Mouse (Mus musculus): Measurements from ENCODE around the gene Evx2.

Gene Evx2

DNA sequence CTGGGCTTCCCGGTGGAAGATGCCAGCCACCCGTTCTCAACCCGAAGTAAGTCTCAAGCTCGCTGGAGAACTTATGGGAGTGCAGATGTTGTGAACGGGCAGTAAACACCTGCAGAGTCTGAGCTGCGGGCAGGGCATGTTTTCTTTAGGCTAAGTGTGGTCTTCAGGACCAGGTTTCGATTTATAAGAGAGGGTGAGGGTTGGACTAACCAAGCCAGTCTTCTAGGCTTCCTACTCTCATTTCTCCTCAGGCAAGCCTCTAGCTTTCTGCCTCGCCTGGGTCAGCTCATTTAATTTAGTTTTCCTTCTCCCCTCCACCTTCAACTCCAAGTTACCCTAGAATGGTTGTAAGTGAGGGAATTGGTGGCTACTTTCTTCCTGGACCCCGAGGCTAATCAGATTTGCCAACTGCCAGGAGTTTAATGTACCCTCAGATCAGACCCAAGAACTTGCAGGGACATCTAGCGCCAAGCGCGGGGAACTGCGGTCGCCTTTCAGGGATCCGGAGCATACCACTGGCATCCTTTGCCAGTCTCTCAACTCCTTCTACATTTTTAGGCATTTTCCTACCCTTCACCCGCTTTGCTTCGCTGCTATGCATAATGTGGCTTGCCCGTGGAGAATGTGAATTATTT lies 4.1 kb upstream of the Evx2 start:
- peak; percentile 73 for DNase-seq

DNA sequence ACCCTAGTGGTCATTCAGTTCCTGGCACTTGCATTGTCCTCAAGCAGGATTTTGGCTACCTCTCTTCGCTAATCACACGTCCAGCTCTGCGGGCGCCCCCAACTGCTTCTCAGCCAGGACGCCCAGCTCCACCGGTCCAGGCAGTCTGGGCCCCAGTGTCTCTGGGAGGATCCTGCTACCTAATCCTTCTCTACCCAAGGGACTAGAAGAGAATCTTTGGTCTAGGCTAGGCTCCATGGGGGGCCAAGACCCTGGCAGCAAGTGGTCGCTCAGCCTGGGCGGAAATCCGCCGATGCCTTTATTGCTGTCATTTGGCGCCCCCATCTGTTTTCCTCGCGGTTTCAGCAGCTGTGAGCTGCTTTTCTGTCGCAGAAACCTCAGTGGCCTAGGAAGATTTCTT lies 2.3 kb upstream of the Evx2 start:
- peak; percentile 54 for DNase-seq

DNA sequence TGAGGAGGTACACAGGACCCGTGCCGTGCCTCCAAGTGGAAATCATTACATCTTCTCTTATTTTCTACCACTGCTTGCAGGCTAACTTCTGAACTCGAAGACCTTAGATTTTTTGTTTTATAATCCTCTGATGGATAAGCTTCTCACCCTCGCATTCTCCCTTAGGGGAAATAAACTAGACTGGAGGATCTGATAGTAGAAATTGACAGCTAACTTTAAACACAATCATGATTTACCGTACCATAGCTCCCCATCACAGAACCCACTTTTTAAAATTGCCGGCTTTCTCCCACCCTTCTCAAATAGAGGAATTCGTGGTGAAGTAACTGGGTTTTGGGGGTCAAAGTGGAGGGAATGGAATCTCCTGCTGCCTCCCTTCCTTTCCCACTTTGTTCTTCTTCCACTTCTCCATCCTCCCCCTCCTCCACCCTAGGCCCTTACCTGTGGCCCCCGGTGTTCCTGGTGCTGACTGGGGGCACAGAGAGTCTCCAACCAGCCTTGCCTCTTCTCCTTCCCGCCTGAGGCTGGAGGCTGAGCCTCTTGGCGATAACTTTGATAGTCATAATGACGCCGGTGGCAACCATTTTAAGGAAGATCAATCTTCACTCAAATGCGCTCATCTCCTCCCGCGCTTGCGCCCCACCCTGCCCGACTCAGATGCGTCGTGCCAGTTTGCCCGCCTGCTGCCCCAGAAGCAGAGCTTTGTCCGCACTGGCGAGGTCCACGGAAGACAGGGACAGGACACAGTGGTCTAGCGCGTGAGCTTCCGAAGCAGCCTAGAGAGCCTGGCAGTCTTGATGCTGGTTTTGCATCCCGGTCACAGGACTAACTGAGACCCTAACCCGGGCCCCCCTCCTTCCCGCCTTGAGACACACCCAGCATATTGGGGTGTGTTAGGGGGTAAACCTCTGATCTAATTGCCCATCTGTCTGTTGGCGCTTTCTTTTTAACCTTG lies 1.3 kb upstream of the Evx2 start:
- no peak for DNase-seq

DNA sequence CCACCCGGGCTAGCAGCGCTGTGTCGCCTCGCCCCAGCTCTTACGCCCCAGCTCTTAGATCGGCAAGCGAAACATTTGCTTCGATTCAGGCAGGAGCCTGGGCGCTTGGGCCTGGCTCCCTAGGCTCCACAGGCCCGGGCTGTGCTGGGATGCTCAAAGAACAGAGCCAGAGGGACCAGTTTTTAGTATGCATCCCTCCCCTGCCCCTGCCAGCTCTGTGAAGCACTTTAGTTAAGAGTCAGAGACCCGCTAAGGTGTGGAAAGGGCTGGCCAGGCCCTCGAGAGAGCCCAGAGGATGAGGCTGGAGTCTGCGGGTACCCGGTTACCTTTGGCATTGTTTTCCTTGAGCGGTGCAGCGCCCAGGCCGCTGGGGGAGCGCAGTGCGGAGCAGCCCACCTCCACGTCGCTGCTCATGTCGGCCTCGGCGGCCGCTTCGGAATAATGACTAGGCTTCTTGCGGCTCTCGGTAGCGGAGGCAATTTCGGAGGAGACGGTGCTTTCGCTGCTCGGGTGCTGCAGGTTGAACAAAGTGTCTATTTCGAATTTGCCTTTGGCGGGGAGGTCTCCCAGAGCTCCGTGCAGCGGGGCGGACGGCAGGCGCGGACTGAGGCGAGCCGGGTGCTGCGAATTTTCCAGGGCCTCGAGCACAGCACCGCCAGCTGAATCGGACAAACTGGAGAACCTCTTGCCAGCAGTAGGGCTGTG lies 538 bp downstream of the Evx2 start:
- no peak for DNase-seq

DNA sequence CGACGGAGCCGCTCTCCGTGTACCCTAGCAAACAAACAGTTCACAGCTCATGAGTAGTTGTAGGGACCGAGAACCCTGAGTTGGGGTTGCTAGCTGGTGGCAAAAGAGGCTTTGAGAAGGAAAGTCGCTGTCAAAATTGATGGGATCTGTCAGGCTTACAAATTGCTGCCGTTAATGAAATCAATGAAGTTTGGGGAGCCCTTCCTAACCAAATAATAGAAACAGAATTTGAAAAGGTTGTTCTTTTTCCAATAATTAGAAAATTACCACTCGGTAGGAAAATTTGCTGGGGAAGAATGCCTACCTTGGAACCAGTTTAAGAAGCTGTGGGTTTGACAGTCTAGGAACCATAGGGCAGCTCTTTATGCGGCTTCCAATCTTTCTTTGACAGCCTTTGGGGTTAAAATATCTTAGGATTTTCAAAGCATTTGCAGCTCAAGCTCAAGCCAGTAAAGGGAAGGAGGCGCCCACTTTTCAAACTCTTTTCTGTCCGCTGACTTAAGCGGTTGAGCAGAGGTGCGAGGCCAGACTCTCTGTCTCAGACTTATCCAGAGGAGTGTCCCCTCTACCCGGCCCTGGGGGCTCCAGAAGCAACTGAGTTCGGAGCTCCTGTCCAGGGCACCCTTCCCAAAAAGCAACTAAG lies 1.2 kb downstream of the Evx2 start:
- DNase-seq: no peak

DNA sequence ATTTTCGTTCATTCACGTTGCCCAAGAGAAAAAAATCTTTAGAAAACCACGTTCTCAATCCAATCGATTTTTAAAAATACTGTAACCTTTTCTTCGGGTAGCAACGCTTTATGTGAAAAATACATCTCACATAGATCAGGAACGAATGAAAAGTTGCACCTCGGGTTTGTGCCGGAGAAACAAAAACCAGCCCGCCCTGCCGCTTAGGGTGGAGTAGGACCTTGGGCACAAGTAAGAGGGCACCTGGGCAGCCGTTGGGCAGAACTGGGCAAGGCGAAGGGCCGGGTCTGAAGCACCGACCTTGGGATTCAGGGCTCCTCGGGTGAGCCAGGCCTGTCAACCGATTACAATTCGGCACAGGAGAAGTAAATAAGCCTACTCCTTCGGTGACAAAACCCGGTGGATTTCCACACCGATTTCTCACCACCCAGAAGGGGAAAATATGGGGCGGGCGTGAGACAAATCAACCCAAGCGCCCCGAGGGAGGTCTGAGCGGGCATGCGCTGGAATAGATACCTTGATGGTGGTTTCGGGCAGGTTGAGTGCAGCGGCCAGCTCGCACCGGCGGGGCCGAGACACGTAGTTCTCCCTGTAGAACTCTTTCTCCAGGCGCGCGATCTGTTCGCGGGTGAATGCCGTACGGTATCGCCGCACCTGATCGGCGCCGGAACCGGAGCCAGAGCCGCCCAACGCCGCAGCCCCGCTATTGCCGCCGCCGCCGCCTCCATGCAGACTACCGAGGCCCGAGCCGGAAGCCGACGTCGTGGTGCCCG lies 1.9 kb downstream of the Evx2 start:
- no peak for DNase-seq

DNA sequence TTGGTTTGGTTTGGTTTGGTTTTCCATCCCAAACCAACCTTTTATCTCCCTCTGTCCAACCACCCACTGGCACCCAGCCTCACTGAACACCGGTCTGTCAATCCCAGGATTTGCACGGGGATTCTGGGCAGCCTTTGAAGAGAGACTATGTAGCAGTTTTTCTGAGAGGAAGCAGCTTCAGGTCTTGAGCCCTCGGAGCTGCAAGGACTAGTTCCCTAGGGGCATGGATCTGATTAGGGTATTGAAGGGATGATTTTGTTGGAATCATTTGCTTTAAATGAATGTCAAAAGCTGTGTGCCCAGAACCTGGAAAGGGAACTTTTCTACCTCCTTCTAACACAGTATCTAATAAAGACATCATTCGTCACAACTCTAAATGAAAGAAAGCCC lies 2.7 kb downstream of the Evx2 start:
- no peak for DNase-seq

DNA sequence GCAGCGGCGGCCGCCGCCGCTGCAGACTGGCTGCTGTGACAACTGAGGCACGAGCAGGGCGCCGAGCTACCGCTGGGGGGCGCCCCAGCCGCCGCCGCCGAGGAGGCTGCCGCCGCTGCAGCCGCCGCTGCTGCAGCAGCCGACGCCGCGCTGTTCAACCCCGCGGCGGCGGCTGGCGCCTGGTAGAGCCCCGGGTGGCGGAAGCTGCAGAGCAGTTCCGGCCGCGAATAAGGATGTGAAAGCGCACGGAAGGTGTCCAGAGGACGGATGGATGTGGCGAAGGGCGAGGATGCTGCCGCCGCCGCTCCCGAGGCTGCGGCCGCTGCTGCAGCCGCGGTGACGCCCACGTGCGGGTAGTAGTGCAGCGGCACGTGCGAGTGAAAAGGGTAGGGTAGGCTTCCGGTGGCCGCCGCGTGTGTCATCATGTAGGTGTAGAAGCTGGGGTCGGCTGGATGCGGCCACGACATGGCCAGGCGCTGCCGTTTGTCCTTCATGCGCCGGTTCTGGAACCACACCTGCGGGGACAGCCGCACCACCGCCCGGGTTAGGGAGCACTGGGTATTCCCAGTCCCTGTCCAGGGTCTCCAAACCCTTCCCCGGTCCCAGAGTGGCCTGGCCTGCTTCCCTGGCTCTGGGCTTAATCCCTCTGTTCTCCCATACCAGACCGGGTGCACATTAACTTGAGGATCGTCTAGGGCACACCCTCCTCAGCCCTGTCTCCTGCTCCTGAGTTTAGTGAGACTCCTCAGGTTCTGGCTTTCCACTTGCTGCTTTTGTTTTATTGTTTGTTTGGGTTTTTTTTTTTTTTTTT lies 3.3 kb downstream of the Evx2 start:
- DNase-seq: no peak

DNA sequence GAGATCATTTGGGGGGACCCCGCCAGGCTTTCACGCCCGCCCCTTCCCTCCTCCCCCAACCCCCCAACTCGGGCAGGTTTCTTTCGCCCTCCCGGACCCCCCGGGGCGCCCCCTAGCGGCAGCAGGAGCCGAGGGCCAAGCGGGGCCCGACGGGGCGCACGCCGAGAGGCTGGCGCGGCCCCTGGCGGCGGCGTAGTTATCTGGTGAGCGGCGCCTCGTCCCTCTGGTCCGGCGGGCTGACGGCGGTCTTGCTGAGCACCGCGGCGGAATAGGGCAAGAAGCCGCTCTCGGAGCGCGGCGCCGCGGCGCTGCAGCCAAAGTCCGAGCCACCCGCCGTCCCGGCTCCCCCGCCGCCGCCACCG lies 4.0 kb downstream of the Evx2 start:
- DNase-seq: peak; percentile 62

DNA sequence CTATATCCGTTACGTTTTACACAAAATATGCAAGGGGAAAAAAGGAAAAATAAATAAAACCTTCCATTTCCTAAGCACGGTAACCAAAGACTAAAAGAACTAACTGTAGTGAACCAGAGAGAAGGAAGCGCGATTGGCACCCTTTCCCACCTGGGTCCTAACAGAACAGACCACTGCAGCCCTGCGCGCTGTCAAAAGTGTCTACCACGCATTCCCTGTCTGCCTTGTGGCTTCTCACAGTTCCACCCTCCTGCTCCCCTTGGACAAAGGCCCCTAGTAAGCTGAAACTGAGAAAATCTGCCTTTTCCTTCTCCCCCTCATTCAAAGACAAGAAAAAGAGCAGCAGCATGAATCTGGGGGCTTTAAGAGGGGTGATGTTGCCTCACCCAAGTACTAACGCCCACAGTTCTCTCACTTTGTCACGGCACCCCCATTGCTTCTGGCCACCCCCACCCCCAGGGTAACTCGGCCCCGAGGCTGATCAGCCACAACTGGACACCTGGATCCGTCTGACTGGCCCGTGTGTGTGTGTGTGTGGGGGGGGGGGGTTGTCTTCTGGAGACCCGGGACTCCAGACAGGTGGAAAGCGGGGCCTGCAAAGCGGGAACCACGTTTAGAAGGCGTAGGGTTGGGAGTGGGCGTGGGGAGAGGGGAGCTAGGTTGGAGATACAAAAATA lies 4.5 kb downstream of the Evx2 start:
- no peak for DNase-seq

DNA sequence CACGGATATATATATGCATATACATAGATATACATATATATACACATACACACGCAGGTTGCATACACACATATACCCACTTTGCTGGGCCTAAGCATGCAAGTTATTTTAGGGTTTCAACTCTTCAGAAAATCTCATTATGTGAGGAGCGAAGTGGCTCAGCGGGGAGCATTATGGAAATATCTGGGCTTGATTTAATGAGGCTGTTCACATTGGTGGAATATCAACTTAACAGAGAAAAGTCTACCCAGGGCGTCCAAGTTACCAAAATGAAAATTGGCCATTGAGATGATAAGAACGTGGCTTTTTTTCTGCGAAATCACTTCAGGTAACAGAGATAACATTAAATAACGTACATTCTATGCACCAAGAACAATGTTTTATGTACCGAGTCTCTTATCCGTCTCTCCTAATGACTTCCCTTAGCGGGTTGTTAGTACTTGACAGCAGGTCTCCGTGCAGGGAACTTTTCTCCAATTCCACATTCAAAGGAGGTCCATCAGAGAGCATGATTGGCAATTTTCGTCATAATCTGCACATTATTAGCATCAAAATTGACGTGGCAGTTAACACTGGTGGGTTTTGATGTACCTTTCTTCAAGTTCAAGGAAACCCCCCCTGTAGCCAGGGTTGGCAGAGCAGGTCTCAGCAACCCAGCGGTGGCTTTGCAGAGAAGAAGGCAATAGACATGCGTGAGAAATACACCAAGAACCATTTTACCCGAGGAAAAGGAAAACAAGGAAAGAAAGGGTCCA lies 5.4 kb downstream of the Evx2 start:
- DNase-seq: no peak

DNA sequence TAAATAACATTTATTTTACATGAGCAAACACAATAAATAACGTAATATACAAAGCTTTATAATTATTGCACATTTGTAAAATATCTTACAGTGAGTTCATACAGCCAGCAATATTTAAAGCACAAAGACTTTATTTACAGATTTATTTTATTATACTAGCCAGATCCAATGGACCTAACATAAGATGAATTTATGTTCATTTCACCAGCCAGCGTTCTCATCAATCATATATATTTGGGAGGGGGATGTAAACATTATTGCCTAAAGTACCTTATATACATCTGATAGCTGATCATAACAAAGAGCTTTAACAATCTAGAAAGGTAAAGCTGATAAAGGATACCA lies 6.4 kb downstream of the Evx2 start:
- DNase-seq: no peak

DNA sequence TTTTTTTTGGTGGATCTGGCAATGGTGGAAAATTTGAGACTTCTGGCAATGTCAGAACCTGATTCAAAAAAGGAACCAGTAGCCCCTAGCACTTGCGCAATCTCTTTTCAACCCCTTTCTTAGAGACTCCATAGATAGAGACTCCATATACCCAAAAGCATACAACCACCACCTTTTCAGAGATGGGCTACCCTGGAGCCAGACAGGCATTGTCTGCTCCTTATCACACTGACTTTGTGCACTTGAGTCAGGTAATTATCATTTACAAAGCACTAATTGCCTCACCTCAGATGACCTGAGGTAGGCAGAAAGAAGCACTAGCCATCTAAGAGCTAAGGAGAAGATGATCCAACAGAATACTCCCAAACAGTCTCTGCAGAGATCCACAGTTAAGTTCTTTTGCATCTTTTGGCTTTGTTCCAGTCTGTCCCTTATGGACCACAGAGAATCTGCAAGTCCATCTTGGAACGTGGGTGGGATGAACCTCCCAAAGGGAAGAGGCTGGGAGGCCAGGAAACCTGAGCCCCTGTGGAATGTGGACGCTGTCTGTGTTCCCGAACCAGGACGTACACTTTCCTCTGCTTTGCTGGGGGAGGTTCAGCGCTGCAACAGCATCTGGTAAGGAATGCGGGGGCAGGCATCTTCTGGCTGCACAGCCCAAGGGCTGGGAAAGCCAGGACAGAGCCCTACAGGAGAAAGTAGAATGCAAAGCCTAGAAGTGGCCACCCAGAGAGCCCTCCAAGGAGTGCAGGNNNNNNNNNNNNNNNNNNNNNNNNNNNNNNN lies 12.1 kb downstream of the Evx2 start:
- DNase-seq: no peak

DNA sequence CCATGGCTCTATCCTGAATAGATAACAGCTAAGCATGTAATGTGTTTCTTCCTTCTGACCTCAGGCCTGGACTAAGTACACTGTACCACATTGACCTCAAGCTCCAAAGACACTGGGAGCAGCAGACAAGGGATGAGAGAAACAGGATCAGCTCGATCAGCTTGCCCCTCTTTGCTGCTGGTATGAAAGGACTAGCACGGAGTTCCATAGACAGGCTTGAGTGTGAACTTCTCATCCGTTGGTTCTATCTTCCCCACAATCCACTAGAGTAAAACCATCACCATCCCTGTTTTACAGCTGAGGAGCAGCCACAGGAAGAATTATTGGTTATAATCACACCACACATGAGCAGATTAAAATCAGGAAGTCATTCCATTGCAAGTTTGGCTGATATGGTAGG lies 13.7 kb downstream of the Evx2 start:
- DNase-seq: no peak

DNA sequence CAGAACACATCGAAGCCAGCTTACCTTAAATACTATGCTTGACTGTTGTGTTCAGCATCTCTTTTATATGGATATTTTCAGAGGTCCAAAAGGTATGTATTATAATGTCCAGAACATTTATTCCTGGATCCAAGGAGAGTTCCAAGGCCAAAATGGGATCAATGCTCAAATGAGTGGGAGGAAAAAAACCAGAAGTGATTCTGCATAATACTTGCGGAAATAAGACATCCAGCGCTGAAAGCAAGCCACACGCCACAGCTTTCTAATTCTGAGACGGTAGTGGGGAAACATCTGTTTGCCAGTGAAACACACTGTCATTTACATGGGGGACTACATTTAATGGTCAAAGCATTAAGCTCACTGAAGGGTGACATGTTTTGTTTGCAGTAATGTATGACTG lies 16.9 kb downstream of the Evx2 start:
- no peak for DNase-seq

DNA sequence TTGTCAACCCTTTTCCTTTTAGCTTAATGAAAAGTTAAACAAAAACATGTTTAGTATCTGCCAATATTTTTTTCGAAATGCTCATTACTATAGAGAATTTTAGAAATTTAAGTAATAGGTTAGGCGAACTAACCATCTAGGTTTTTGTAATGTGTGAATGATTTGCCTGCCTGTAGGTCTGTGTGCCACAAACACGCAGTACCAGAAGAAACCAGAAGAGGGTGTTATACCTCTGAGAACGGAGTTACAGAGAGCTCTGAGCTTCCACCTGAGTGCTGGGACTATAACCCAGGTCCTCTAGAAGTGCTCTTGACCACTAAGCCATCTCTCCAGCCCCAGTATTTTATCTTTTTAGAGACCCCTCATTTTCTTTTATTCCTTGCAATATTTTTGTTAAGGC lies 23.9 kb downstream of the Evx2 start:
- DNase-seq: no peak

DNA sequence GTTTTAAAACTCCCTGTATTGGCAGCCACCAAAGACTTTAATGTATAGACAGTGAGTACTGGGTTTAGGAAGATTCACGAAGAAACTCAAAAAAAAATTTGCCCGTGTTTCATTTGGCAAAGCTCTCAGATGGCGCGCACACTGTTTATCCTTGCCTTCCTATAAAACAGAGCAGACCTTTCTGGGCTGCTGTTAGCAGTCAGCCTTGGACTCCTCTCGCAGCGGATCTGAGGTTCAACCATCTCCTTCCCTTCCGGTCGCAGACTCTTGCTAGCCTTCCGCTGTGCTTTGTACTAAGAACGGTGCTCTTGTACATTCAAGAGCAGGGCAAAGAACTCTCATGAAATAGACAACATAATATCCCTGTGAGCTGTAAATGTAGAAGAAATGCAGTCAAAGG lies 39.0 kb downstream of the Evx2 start:
- DNase-seq: no peak

DNA sequence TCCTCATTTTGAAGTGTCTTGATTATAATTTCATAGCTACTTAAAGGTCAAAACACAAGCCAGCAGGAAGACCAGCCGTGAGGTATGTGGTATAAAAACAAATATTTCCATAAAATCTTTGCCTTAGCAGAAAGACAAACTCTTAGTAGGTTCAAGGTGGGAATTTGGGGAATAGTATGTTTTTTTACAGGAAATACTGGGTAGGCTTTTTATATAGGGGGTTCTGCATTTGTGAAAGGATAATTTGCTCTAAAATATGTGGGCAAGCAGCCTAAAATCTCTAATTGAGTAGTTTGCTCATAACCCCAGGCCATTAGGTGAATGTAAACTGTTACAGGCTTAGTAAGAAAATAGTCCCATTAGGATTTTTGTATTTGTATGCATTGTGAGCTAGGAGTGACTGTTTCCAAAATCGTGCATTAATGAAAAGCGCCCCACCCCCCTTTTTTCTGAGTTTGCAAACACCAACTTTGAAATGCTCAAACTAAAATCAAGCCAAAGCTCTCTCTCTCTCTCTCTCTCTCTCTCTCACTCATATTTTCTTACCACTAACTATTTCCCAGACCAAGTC lies 39.6 kb downstream of the Evx2 start:
- DNase-seq: no peak

DNA sequence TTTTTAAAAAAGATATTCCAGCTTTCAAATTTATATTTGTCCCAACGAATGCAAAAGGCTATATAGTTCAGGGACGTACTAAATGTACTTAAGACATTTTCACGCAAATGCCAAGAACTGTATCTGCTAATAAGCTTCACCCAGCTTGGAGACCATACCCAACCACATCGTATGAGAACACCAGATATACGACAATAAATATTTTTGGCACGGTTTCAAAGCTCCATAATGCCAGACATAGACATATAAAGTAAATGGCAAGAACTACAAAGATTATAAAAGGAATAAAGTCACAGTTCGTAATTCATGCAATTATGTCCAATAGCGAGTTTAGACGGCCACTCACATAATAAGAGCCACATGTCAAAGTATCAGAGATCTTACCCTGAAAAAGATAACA lies 41.7 kb downstream of the Evx2 start:
- DNase-seq: no peak

All from kidney, postnatal 14 days (tissue).